Mouse (Mus musculus) heart, embryonic 11.5 days (tissue): Measurements from ENCODE around the gene Tango2. TPM values are rescaled to one million over a fixed set of nuclear protein-coding genes. Genes with fewer than 3 reads are reported as not detected.

Source experiments
- ATAC-seq: fragments of 200-750 bp; cut with Nextera tagmentation; replicated peaks from 2 replicates; pipeline ENCODE4 v1.8.0; 2017; ENCODE audit warnings: moderate library complexity; ENCODE audit not compliant: insufficient number of reproducible peaks, low FRiP score, low TSS enrichment
- H3K27ac ChIP-seq: fragments of 300-500 bp; sonication (generic); 2 replicates; pipeline ENCODE4 v1.5.1; 2014; ENCODE audit warnings: mild to moderate bottlenecking, low read depth, low read length
- H3K27me3 ChIP-seq: fragments of 300-500 bp; sonication (generic); 2 replicates; pipeline ENCODE4 v1.6.1; 2014; ENCODE audit warnings: mild to moderate bottlenecking, low read length, mixed read lengths; ENCODE audit not compliant: control insufficient read depth, insufficient read depth
- H3K36me3 ChIP-seq: fragments of 300-500 bp; sonication (generic); 2 replicates; pipeline ENCODE4 v1.6.1; 2014; ENCODE audit warnings: mild to moderate bottlenecking, low read length, moderate library complexity, mixed read lengths; ENCODE audit not compliant: control insufficient read depth, insufficient read depth
- H3K4me1 ChIP-seq: fragments of 300-500 bp; sonication (generic); 2 replicates; pipeline ENCODE4 v1.6.1; 2014; ENCODE audit warnings: low read length; ENCODE audit not compliant: control insufficient read depth, insufficient read depth
- H3K4me2 ChIP-seq: fragments of 300-500 bp; sonication (generic); 2 replicates; pipeline ENCODE4 v1.6.1; 2014; ENCODE audit warnings: mild to moderate bottlenecking, moderate library complexity
- H3K4me3 ChIP-seq: fragments of 300-500 bp; sonication (generic); 2 replicates; pipeline ENCODE4 v1.5.1; 2014; ENCODE audit warnings: low read depth, low read length
- H3K9ac ChIP-seq: fragments of 300-500 bp; sonication (generic); 2 replicates; pipeline ENCODE4 v1.6.1; 2014; ENCODE audit warnings: mild to moderate bottlenecking, low read depth, low read length, moderate library complexity
- H3K9me3 ChIP-seq: fragments of 300-500 bp; sonication (generic); replicated peaks from 2 replicates; pipeline ENCODE4 v1.6.1; 2016; ENCODE audit warnings: low read length; ENCODE audit not compliant: control insufficient read depth
- WGBS: fragments of 180-500 bp; shearing (Covaris S2); extraction: QIAGEN DNeasy Blood & Tissue Kit; methylation state at CpG from one replicate; pipeline ENCODE4 v1.1.7; 2014; ENCODE audit not compliant: insufficient replicate concordance; 5-methylcytosine and 5-hydroxymethylcytosine counted together
- polyA plus RNA-seq: library from polyadenylated mRNA; unstranded; fragments of >200 nt; fragmentation: Nextera tagmentation; extraction: Ambion mirVana; gene quantifications from 2 replicates; pipeline ENCODE4 v1.2.1, GENCODE M21; 2014

Gene Tango2
- polyA plus RNA-seq, 1 experiment from 2014 or later = 62.1 TPM

GRCm38 (mm10) chr16:18392469-18393426, 44.8 kb upstream of the Tango2 start:
- no peaks in the 10 kb centered on the region for H3K9me3 ChIP-seq
- peak overlapping the region; percentile 77 for H3K4me3 ChIP-seq
- under 1% methylated on average over 62 of the region's 63 CpGs for WGBS
- no peaks in the 10 kb centered on the region; the same call in 1 of the 2 replicates for H3K36me3 ChIP-seq
- peaks cover 52% of the 10 kb centered on the region for H3K4me1 ChIP-seq
- peak overlapping the region; percentile 88 for H3K4me2 ChIP-seq
- peak overlapping the region; percentile 91 for H3K9ac ChIP-seq
- H3K27me3 ChIP-seq = no peaks in the 10 kb centered on the region
- ATAC-seq = peak; percentile 84
- H3K27ac ChIP-seq = peak overlapping the region; percentile 73; the same call in 1 of the 2 replicates

GRCm38 (mm10) chr16:18391728-18392127, 43.8 kb upstream of the Tango2 start:
- H3K4me2 ChIP-seq = no peak overlapping the region
- no peak overlapping the region for H3K4me3 ChIP-seq
- WGBS = 84% methylated on average over 3 of the region's 3 CpGs
- peaks cover 59% of the 10 kb centered on the region for H3K4me1 ChIP-seq
- no peaks in the 10 kb centered on the region for H3K36me3 ChIP-seq
- H3K27ac ChIP-seq = no peak overlapping the region
- H3K9me3 ChIP-seq = no peaks in the 10 kb centered on the region
- ATAC-seq = no peak
- H3K9ac ChIP-seq = no peak overlapping the region
- H3K27me3 ChIP-seq = no peaks in the 10 kb centered on the region

- H3K27ac ChIP-seq = no peak overlapping the region
- H3K9ac ChIP-seq = no peak overlapping the region
- H3K27me3 ChIP-seq = no peaks in the 10 kb centered on the region
- H3K4me1 ChIP-seq = peaks cover 53% of the 10 kb centered on the region
- no peak for ATAC-seq
- WGBS = 89% methylated on average over 3 of the region's 3 CpGs
- H3K36me3 ChIP-seq = no peaks in the 10 kb centered on the region
- no peak overlapping the region for H3K4me3 ChIP-seq
- H3K9me3 ChIP-seq = no peaks in the 10 kb centered on the region
- no peak overlapping the region for H3K4me2 ChIP-seq
These were observed 43.2 kb upstream of the Tango2 start for GRCm38 (mm10) chr16:18391127-18391526.

- no peaks in the 10 kb centered on the region for H3K36me3 ChIP-seq
- no peak overlapping the region for H3K4me2 ChIP-seq
- ATAC-seq = no peak
- WGBS = 70% methylated on average over 6 of the region's 6 CpGs
- H3K9ac ChIP-seq = no peak overlapping the region
- peaks cover 48% of the 10 kb centered on the region for H3K4me1 ChIP-seq
- H3K27ac ChIP-seq = no peak overlapping the region
- H3K27me3 ChIP-seq = no peaks in the 10 kb centered on the region
- no peaks in the 10 kb centered on the region for H3K9me3 ChIP-seq
- H3K4me3 ChIP-seq = no peak overlapping the region
These were observed 42.5 kb upstream of the Tango2 start for GRCm38 (mm10) chr16:18390399-18390798.

- Histone ChIP-seq H3K36me3 (no peaks in the 10 kb centered on the region), H3K9ac (no peak overlapping the region), H3K4me1 (peaks cover 33% of the 10 kb centered on the region), H3K4me2 (no peak overlapping the region), H3K4me3 (no peak overlapping the region), H3K9me3 (no peaks in the 10 kb centered on the region), H3K27me3 (no peaks in the 10 kb centered on the region), H3K27ac (0 out of 2 replicates have a peak overlapping the region, but pooled peaks have one; percentile 22)
- no peak for ATAC-seq
- whole genome bisulfite sequencing = 81% methylated on average over 14 of the region's 14 CpGs
These were observed 40.9 kb upstream of the Tango2 start for GRCm38 (mm10) chr16:18388583-18389435.

- Histone ChIP-seq H3K4me3 (no peak overlapping the region), H3K36me3 (no peaks in the 10 kb centered on the region), H3K4me1 (peaks cover 31% of the 10 kb centered on the region), H3K4me2 (peak overlapping the region; percentile 29; the same call in 1 of the 2 replicates), H3K27ac (0 out of 2 replicates have a peak overlapping the region, but pooled peaks have one; percentile 22), H3K9me3 (no peaks in the 10 kb centered on the region), H3K27me3 (no peaks in the 10 kb centered on the region), H3K9ac (no peak overlapping the region; the same call in 1 of the 2 replicates)
- ATAC-seq = no peak
- 24% methylated on average over 5 of the region's 7 CpGs for WGBS
These were observed 40.0 kb upstream of the Tango2 start for GRCm38 (mm10) chr16:18387704-18388582.

GRCm38 (mm10) chr16:18386972-18387371, 39.1 kb upstream of the Tango2 start:
- no peak overlapping the region for H3K9ac ChIP-seq
- H3K4me3 ChIP-seq = no peak overlapping the region
- H3K4me1 ChIP-seq = peaks cover 28% of the 10 kb centered on the region
- H3K27ac ChIP-seq = no peak overlapping the region
- WGBS = 47% methylated on average over 3 of the region's 3 CpGs
- H3K27me3 ChIP-seq = no peaks in the 10 kb centered on the region
- H3K36me3 ChIP-seq = no peaks in the 10 kb centered on the region
- ATAC-seq = no peak
- no peak overlapping the region for H3K4me2 ChIP-seq
- H3K9me3 ChIP-seq = no peaks in the 10 kb centered on the region

- no peak overlapping the region for H3K4me2 ChIP-seq
- no peaks in the 10 kb centered on the region for H3K36me3 ChIP-seq
- H3K4me1 ChIP-seq = peaks cover 30% of the 10 kb centered on the region
- H3K4me3 ChIP-seq = no peak overlapping the region
- ATAC-seq = no peak
- no peaks in the 10 kb centered on the region for H3K27me3 ChIP-seq
- no peaks in the 10 kb centered on the region for H3K9me3 ChIP-seq
- 77% methylated on average over 7 of the region's 7 CpGs for WGBS
- no peak overlapping the region for H3K9ac ChIP-seq
- H3K27ac ChIP-seq = no peak overlapping the region
These were observed 38.5 kb upstream of the Tango2 start for GRCm38 (mm10) chr16:18386451-18386850.
